In the genomic region with DNA sequence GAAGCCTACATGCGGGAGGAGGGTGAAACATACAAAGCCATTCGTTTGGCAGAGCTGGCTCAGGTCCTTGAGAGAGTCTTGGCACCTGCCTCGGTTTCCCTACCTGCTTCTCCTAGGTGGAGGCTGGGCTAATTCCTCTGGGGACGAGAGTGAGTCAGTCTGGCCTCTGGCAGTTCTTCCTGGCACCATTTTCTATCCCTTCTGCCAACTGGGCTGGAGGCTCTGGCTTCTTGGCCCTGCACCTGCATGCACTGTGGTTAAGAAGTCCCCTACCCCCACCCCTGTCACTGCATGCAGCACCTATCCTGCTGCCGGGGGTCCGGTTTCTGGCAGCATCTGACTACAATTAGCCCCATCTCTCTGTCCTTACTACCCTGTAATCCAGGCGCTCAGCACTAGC, we compare ENCODE assay signal across 10 mouse cellular contexts. TPM values are rescaled to one million over a fixed set of nuclear protein-coding genes. Genes with fewer than 3 reads are reported as not detected.
DNase-seq lines count a peak whose midpoint lies in the region; ATAC-seq and TF ChIP-seq lines count a peak whose summit lies in the region.
"Had no signal": no experiment of that assay in that cellular context is flagged by ENCODE, and none has a peak within 500 bp of the region (broad histone marks: within the 10 kb centered on the region; RNA-seq: fewer than 3 reads in every experiment).

No protein-coding gene starts in this region.

- peak overlapping the region; percentile 37; the same call in 1 of the 2 replicates for H3K4me2 ChIP-seq in midbrain, embryonic 12.5 days (replicated peaks)
- H3K4me2 ChIP-seq in midbrain, embryonic 11.5 days = no peak overlapping the region
- H3K4me2 ChIP-seq in forebrain, postnatal 0 days (ENCODE audit: low read depth) = peak overlapping the region; percentile 24
- peak overlapping the region; percentile 43 for H3K4me2 ChIP-seq in neural tube, embryonic 15.5 days
- H3K4me2 ChIP-seq: embryonic facial prominence, embryonic 13.5 days; limb, embryonic 12.5 days had no signal

- H3K9ac ChIP-seq in midbrain, embryonic 12.5 days (replicated peaks) = no peak overlapping the region
- H3K9ac ChIP-seq in midbrain, embryonic 11.5 days (ENCODE audit: low read length) = no peak overlapping the region
- no peak overlapping the region; the same call in 1 of the 2 replicates for H3K9ac ChIP-seq in forebrain, postnatal 0 days
- no peak overlapping the region for H3K9ac ChIP-seq in neural tube, embryonic 15.5 days (replicated peaks)
- H3K9ac ChIP-seq: embryonic facial prominence, embryonic 13.5 days had no signal

- no peaks in the 10 kb centered on the region for H3K9me3 ChIP-seq in midbrain, embryonic 12.5 days
- H3K9me3 ChIP-seq in midbrain, embryonic 11.5 days (ENCODE audit: control insufficient read depth, low read length) = no peaks in the 10 kb centered on the region
- H3K9me3 ChIP-seq in forebrain, postnatal 0 days (ENCODE audit: low read length) = no peaks in the 10 kb centered on the region
- H3K9me3 ChIP-seq in neural tube, embryonic 15.5 days (replicated peaks) = no peaks in the 10 kb centered on the region
- H3K9me3 ChIP-seq: embryonic facial prominence, embryonic 13.5 days; limb, embryonic 12.5 days had no signal

- no peak for TF ChIP-seq CTCF in forebrain, postnatal 0 days (IDR thresholded peaks at IDR 0.05; ENCODE audit: low read depth)

- peaks cover 92% of the 10 kb centered on the region for H3K4me1 ChIP-seq in midbrain, embryonic 12.5 days
- H3K4me1 ChIP-seq in midbrain, embryonic 11.5 days (ENCODE audit: control insufficient read depth, insufficient read depth, low read length) = peaks cover 72% of the 10 kb centered on the region
- peaks cover 53% of the 10 kb centered on the region for H3K4me1 ChIP-seq in forebrain, postnatal 0 days (ENCODE audit: insufficient read depth)
- peaks cover 94% of the 10 kb centered on the region for H3K4me1 ChIP-seq in neural tube, embryonic 15.5 days

- H3K4me3 ChIP-seq in midbrain, embryonic 12.5 days = 0 out of 2 replicates have a peak overlapping the region, but pooled peaks have one; percentile 3
- H3K4me3 ChIP-seq in midbrain, embryonic 11.5 days (ENCODE audit: low read depth, low read length) = no peak overlapping the region
- no peak overlapping the region for H3K4me3 ChIP-seq in forebrain, postnatal 0 days (ENCODE audit: low read depth, low read length)
- no peak overlapping the region for H3K4me3 ChIP-seq in neural tube, embryonic 15.5 days (replicated peaks)
- H3K4me3 ChIP-seq: embryonic facial prominence, embryonic 13.5 days; limb, embryonic 12.5 days had no signal

- no peaks in the 10 kb centered on the region; the same call in 1 of the 2 replicates for H3K36me3 ChIP-seq in midbrain, embryonic 12.5 days
- no peaks in the 10 kb centered on the region for H3K36me3 ChIP-seq in midbrain, embryonic 11.5 days (ENCODE audit: control insufficient read depth, insufficient read depth, low read length)
- no peaks in the 10 kb centered on the region for H3K36me3 ChIP-seq in forebrain, postnatal 0 days (ENCODE audit: insufficient read depth)
- H3K36me3 ChIP-seq in neural tube, embryonic 15.5 days = no peaks in the 10 kb centered on the region
- H3K36me3 ChIP-seq: embryonic facial prominence, embryonic 13.5 days; limb, embryonic 12.5 days had no signal

- peaks cover 57% of the 10 kb centered on the region for H3K27me3 ChIP-seq in midbrain, embryonic 12.5 days
- H3K27me3 ChIP-seq in midbrain, embryonic 11.5 days (ENCODE audit: control insufficient read depth, insufficient read depth, low read length) = peaks cover 7% of the 10 kb centered on the region
- no peaks in the 10 kb centered on the region; the same call in none of the 2 replicates for H3K27me3 ChIP-seq in forebrain, postnatal 0 days (ENCODE audit: insufficient read depth, low read length)
- no peaks in the 10 kb centered on the region for H3K27me3 ChIP-seq in neural tube, embryonic 15.5 days (replicated peaks)

- ATAC-seq in midbrain, embryonic 12.5 days (ENCODE audit: low FRiP score, low read depth) = no peak
- ATAC-seq in midbrain, embryonic 11.5 days (ENCODE audit: low FRiP score) = no peak
- ATAC-seq in forebrain, postnatal 0 days = no peak
- ATAC-seq in neural tube, embryonic 15.5 days (ENCODE audit: low FRiP score) = no peak

- 77% methylated on average over 7 of the region's 7 CpGs for WGBS in midbrain, embryonic 12.5 days
- 75% methylated on average over 7 of the region's 7 CpGs for WGBS in midbrain, embryonic 11.5 days
- WGBS in forebrain, postnatal 0 days = 52% methylated on average over 7 of the region's 7 CpGs
- WGBS in neural tube, embryonic 15.5 days = 52% methylated on average over 7 of the region's 7 CpGs

- H3K27ac ChIP-seq in midbrain, embryonic 12.5 days (replicated peaks) = peak overlapping the region; percentile 56
- no peak overlapping the region for H3K27ac ChIP-seq in midbrain, embryonic 11.5 days (ENCODE audit: low read depth, low read length)
- no peak overlapping the region for H3K27ac ChIP-seq in forebrain, postnatal 0 days (ENCODE audit: low read depth, low read length)
- peak overlapping the region; percentile 58; the same call in 1 of the 2 replicates for H3K27ac ChIP-seq in neural tube, embryonic 15.5 days (replicated peaks)
- H3K27ac ChIP-seq: embryonic facial prominence, embryonic 13.5 days; limb, embryonic 12.5 days had no signal

- DNase-seq in cerebellum, adult 11 months = peak; percentile 39
- no peak for DNase-seq in cerebellum, adult 8-10 months
- no peak for DNase-seq in midbrain, embryonic 11.5 days (ENCODE audit: low spot score, missing footprints)
- DNase-seq in forebrain, postnatal 0 days = no peak
- DNase-seq in lung, adult 18-20 months = no peak
- no peak for DNase-seq in thymus, postnatal 25 days

RNA-seq across cellular contexts. Expression of gene Fam222a, which starts 7.7 kb away (rescaled TPM):
- polyA plus RNA-seq in midbrain, embryonic 12.5 days (2016; fragmentation: Nextera tagmentation; extraction: Ambion mirVana) = 9.4 and 10.2 TPM in 2 replicates
- polyA plus RNA-seq in midbrain, embryonic 11.5 days (2014; fragmentation: Nextera tagmentation; extraction: Ambion mirVana) = 5.8 and 6.7 TPM in 2 replicates
- total RNA-seq in forebrain, postnatal 0 days (2014; rRNA removed) = 6.2 and 8.2 TPM in 2 replicates
- polyA plus RNA-seq in forebrain, postnatal 0 days (2015; fragmentation: Nextera tagmentation; extraction: Ambion mirVana) = 2.9 and 3.4 TPM in 2 replicates
- 4.7 and 5.3 TPM in 2 replicates for polyA plus RNA-seq in neural tube, embryonic 15.5 days (2015; fragmentation: Nextera tagmentation; extraction: Ambion mirVana)

Comparison
In these comparisons a context has a peak if more than half of its experiments do, and no peak if none do; other contexts are left out.
1. H3K27ac ChIP-seq: peak in midbrain, embryonic 12.5 days (single experiment) and neural tube, embryonic 15.5 days (single experiment); none in midbrain, embryonic 11.5 days (single experiment) and forebrain, postnatal 0 days (single experiment).